Mouse (Mus musculus) Patski (cell line): ENCODE results near the gene Six5. TPM values are rescaled to one million over a fixed set of nuclear protein-coding genes. Genes with fewer than 3 reads are reported as not detected.
A peak's percentile ranks its signal among the peaks of the same experiment; 100 is the strongest.

Experiments
- ATAC-seq: fragments of 100-300 bp; one replicate; pipeline ENCODE4 v1.8.0; 2021
- CTCF ChIA-PET: fragments of 350-600 bp; sonication (Branson Sonifier 250); formaldehyde crosslinking; loops from one replicate; lab custom pipeline; 2022; ENCODE audit warnings: inconsistent platforms; lab: Charles Lee
- POLR2A ChIA-PET: fragments of 350-600 bp; sonication (Branson Sonifier 250); formaldehyde crosslinking; loops from one replicate; lab custom pipeline; 2022; ENCODE audit warnings: antibody characterized with exemption, inconsistent platforms; lab: Charles Lee
- DNase-seq: peaks from one replicate; pipeline ENCODE4 v3.0.0-alpha.2; 2011; ENCODE audit warnings: low read depth, low spot score
- H3K27me3 ChIP-seq: fragments of 371-371 bp; one replicate; pipeline ENCODE4 v1.5.1; 2021
- CTCF ChIP-seq: fragments of 100-300 bp; IDR thresholded peaks from one replicate; pipeline ENCODE4 v1.5.1; 2021
- in situ Hi-C: fragments of 300-500 bp; cut with MboI; formaldehyde crosslinking; loops from 3 replicates; pipeline ENCODE4 v1.11.1; 2018; ENCODE audit warnings: low pct_unique_long_range_greater_than_20kb, mixed read lengths
- polyA plus RNA-seq: library from polyadenylated mRNA; unstranded; gene quantifications from one replicate; pipeline ENCODE4 v1.2.3, GENCODE M21; 2021

The Six5 gene
- polyA plus RNA-seq, 1 experiment from 2014 or later = 12.6 TPM

- TF ChIP-seq CTCF = no peak
- no peaks in the 10 kb centered on the region for H3K27me3 ChIP-seq
- ATAC-seq (no peak), DNase-seq (no peak)
- in situ Hi-C loops = no loop called here
- CTCF ChIA-PET = interaction anchor here (3.6 kb wide), 1 partner anchor 10 kb away, joined by 11 read pairs; no protein-coding TSS in a partner anchor
- POLR2A ChIA-PET = no interaction called here
Observed at GRCm38 (mm10) chr7:19103741-19104140, 9.3 kb downstream of the Six5 start.

GRCm38 (mm10) chr7:19104486-19104885, 10.1 kb downstream of the Six5 start:
- ATAC-seq = no peak
- ChIA-PET CTCF (interaction anchor here (1.4 kb wide), 1 partner anchor 10 kb away, joined by 4 read pairs; no protein-coding TSS in a partner anchor), POLR2A (no interaction called here)
- DNase-seq = no peak
- in situ Hi-C loops = no loop called here
- no peak for TF ChIP-seq CTCF
- no peaks in the 10 kb centered on the region for H3K27me3 ChIP-seq

GRCm38 (mm10) chr7:19107436-19107835, 13.0 kb downstream of the Six5 start:
- POLR2A ChIA-PET = interaction anchor here (0.9 to 1.6 kb wide), 3 partner anchors 9 to 12 kb away, joined by 3 to 4 read pairs (median 3); partner anchors contain the start of gene Fbxo46

GRCm38 (mm10) chr7:19109565-19109964, 15.2 kb downstream of the Six5 start:
- ChIA-PET POLR2A (no interaction called here), CTCF (no interaction called here)
- no peak for DNase-seq
- in situ Hi-C loops = no loop called here
- peak; percentile 74 for ATAC-seq
- no peaks in the 10 kb centered on the region for H3K27me3 ChIP-seq
- no peak for TF ChIP-seq CTCF

More at GRCm38 (mm10) chr7:19107436-19107835, 13.0 kb downstream of the Six5 start:
- ATAC-seq (no peak), DNase-seq (no peak)
- in situ Hi-C loops = no loop called here
- CTCF ChIA-PET = interaction anchor here (1.1 to 3.1 kb wide), 2 partner anchors 9 to 10 kb away, joined by 4 to 18 read pairs; no protein-coding TSS in a partner anchor
- no peaks in the 10 kb centered on the region for H3K27me3 ChIP-seq
- no peak for TF ChIP-seq CTCF

GRCm38 (mm10) chr7:19118028-19118771, 23.8 kb downstream of the Six5 start, which contains the start of gene Gm4969:
TSS of gene Gm4969 (minus strand) at chr7:19118368.
- ChIA-PET POLR2A (interaction anchor here (1.1 to 1.5 kb wide), 2 partner anchors 10 to 25 kb away, joined by 3 to 4 read pairs; no protein-coding TSS in a partner anchor), CTCF (no interaction called here)
- DNase-seq = no peak
- in situ Hi-C loops = no loop called here
- ATAC-seq = no peak
- no peak for TF ChIP-seq CTCF
- H3K27me3 ChIP-seq = no peaks in the 10 kb centered on the region

- ATAC-seq (peak; percentile 7), DNase-seq (no peak)
- H3K27me3 ChIP-seq = no peaks in the 10 kb centered on the region
- TF ChIP-seq CTCF = no peak
- CTCF ChIA-PET = interaction anchor here (1.4 kb wide), 1 partner anchor 13 kb away, joined by 4 read pairs; no protein-coding TSS in a partner anchor
- POLR2A ChIA-PET = interaction anchor here (1.1 to 1.8 kb wide), 3 partner anchors 11 to 26 kb away, joined by 3 to 6 read pairs (median 4); no protein-coding TSS in a partner anchor
- in situ Hi-C loops = no loop called here
Observed at GRCm38 (mm10) chr7:19119083-19119482, 24.7 kb downstream of the Six5 start.

GRCm38 (mm10) chr7:19119631-19120429, 25.4 kb downstream of the Six5 start, which contains the start of gene Fbxo46:
TSS of gene Fbxo46 (plus strand) at chr7:19119859.
- CTCF ChIA-PET = interaction anchor here (0.6 to 2.6 kb wide), 5 partner anchors 9 to 25 kb away, joined by 3 to 11 read pairs (median 4); no protein-coding TSS in a partner anchor

GRCm38 (mm10) chr7:19121686-19122085, 27.3 kb downstream of the Six5 start:
- POLR2A ChIA-PET = no interaction called here

More at GRCm38 (mm10) chr7:19119631-19120429, 25.4 kb downstream of the Six5 start, which contains the start of gene Fbxo46:
- ATAC-seq = peak; percentile 91
- in situ Hi-C loops = no loop called here
- no peaks in the 10 kb centered on the region for H3K27me3 ChIP-seq
- POLR2A ChIA-PET = interaction anchor here (1.1 to 1.8 kb wide), 5 partner anchors 12 to 28 kb away, joined by 3 to 6 read pairs (median 4); no protein-coding TSS in a partner anchor
- DNase-seq = peak; percentile 91
- TF ChIP-seq CTCF = no peak

GRCm38 (mm10) chr7:19124713-19125112, 30.3 kb downstream of the Six5 start:
- no peak for TF ChIP-seq CTCF
- DNase-seq (no peak), ATAC-seq (no peak)
- in situ Hi-C loops = no loop called here
- H3K27me3 ChIP-seq = no peaks in the 10 kb centered on the region
- ChIA-PET POLR2A (no interaction called here), CTCF (no interaction called here)

More at GRCm38 (mm10) chr7:19121686-19122085, 27.3 kb downstream of the Six5 start:
- no peaks in the 10 kb centered on the region for H3K27me3 ChIP-seq
- in situ Hi-C loops = no loop called here
- no peak for ATAC-seq
- no peak for TF ChIP-seq CTCF
- DNase-seq = no peak
- CTCF ChIA-PET = interaction anchor here (2.0 to 2.6 kb wide), 2 partner anchors 8 to 24 kb away, joined by 5 to 11 read pairs; no protein-coding TSS in a partner anchor

GRCm38 (mm10) chr7:19127744-19128143, 33.4 kb downstream of the Six5 start:
- CTCF ChIA-PET = no interaction called here

More at GRCm38 (mm10) chr7:19127744-19128143, 33.4 kb downstream of the Six5 start:
- in situ Hi-C loops = no loop called here
- POLR2A ChIA-PET = no interaction called here
- no peak for DNase-seq
- no peak for TF ChIP-seq CTCF
- H3K27me3 ChIP-seq = no peaks in the 10 kb centered on the region
- no peak for ATAC-seq
